Mouse (Mus musculus) testis, adult 2 months (tissue): ENCODE data around the gene Mlf2.

Experiments
- CTCF ChIP-seq: fragments of 200-500 bp; IDR thresholded peaks from 2 replicates; pipeline ENCODE4 v1.5.1; 2012; ENCODE audit warnings: low read depth, mild to moderate bottlenecking, inconsistent platforms, low read length, moderate library complexity; ENCODE audit not compliant: control insufficient read depth, insufficient read depth, insufficient replicate concordance
- POLR2A ChIP-seq: fragments of 200-500 bp; IDR thresholded peaks from 2 replicates; pipeline ENCODE4 v1.6.1; 2012; ENCODE audit warnings: low read depth, mild to moderate bottlenecking, inconsistent platforms, low read length, moderate library complexity; ENCODE audit not compliant: control insufficient read depth

DNA sequence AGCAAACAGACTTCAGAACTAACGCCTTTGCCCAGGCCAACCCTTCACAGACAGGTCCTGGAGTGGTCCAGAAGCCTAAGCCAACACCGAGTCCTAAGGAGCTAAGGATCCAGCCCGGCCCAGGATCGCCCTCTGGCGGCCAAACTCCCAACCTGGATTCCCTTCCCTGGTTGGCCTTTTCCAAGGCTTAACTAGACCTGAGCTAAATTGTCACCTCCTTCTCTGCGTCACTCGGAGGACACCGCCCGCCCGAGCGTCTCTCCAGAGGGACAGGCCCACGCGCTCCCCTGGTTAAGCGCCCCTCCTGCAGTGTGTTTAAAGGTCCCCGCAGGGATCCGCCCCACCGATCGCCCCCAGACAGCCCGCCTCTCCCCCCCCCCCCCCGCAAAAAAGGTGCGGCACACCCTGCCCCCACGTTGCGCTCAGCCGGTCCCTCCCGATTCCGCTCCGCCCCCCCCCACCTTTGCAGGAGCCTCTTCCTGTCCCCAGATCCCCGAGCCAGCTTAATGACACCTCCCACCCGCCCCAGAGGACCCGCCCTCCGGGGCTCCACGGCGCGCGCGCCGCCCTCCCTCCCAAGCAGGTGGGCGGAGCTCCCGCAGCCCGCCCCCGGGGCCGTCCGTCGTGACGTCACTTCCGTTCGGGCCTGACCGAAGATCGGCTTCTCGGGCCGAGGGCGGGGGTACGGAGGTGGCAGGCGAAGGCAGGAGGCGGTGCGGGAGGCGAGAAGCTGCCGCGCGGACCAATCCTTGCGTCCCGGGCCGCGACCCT lies at the start of gene Mlf2:
- peak; percentile 90 for TF ChIP-seq CTCF
- TF ChIP-seq POLR2A, result peak; percentile 79
